Mouse (Mus musculus): ENCODE measurements around the gene Dnmt3a.

Dnmt3a gene

DNA sequence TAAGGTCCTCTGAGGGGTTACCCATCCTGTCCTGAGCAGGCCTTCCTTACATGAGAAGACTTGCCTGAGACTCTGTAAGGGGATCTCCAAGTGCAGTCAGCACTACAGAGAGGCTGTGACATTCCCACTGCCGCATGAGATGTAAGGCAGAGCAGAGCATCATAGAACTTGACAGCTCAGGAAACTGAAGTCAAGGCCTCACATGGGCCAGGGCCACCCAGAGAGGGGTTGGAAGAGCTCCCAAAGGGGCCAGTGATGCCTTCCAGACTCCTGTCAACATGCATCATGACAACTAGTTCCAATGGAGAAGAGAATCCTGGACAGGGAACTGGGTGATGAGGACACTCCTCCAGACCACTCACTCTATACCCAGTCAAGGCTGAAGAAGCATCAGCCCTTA is 18.3 kb upstream of the Dnmt3a start:
- no peak for DNase-seq

- DNase-seq: peak; percentile 32 to 36
Observed at GRCm38 (mm10) chr12:3788421-3789051, 17.3 kb upstream of the Dnmt3a start.

DNA sequence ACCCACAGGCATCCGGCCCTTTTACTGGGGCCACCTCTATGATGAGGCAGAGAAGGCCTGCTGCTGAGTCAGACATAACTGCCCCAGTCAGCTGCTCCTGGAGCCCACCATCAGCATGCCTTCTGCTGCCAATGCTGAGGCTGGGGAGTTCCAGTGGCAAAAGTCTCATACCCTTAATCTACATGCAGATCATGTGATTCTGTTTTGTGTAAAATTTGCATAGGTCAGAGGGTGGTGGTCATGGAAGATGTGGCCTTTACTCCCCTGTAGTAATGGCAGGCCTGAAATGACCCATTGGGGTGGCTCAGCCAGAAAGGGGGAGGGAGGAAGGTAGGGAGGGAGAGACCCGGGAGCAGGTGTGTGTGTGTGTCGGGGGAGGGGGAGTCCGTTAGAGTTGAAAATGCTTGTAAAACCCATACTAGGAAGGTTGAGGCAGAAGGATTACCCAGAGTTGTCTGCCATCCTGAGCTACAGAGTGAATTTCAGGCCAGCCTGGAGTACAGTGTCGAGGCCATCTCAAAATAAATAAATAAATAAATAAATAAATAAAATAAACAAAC is 16.1 kb upstream of the Dnmt3a start:
- no peak for DNase-seq

GRCm38 (mm10) chr12:3791257-3791656 is 14.6 kb upstream of the Dnmt3a start:
- DNase-seq: no peak

- DNase-seq: peak; percentile 97
Observed at GRCm38 (mm10) chr12:3791732-3792131, 14.1 kb upstream of the Dnmt3a start.

GRCm38 (mm10) chr12:3792248-3792647 is 13.6 kb upstream of the Dnmt3a start:
- no peak for DNase-seq

DNA sequence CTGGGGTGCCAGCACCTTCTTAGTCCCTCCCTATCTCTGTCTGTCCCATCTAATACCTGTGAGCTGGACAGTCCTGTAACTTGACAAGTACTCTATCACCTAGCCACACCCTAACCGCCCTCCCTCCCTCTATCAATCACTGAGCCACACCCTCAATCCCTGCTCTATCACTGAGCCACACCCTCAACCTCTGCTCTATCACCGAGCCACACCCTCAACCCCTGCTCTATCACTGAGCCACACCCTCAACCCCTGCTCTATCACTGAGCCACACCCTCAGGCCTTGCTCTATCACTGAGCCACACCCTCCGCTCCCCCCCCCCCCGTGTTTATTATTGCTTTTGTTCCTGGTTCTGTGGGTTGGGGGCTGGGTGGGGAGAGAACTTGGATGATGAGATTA is 10.2 kb upstream of the Dnmt3a start:
- DNase-seq: no peak

DNA sequence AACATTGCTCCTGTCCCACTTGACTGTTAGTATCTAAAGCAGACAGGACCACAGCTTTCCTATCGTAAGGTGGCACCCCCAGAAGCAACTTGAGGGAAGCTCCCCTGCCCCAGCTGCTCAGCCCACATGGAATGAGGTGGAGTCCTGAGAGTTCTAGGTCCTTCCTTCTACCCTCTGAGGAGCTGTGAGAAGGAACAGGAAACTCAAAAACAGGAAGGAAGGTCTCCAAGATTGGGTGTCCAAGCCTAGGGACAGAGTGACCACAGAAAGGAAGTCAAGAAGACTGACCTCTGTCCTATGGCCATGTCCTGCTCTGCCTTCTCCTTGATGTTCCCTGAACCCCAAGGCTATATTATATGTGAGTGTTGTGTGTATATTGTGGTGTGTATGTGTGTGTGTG is 6.3 kb upstream of the Dnmt3a start:
- DNase-seq: no peak

- peak; percentile 85 to 93 for DNase-seq
Observed at GRCm38 (mm10) chr12:3806271-3806684, 471 bp downstream of the Dnmt3a start.

DNA sequence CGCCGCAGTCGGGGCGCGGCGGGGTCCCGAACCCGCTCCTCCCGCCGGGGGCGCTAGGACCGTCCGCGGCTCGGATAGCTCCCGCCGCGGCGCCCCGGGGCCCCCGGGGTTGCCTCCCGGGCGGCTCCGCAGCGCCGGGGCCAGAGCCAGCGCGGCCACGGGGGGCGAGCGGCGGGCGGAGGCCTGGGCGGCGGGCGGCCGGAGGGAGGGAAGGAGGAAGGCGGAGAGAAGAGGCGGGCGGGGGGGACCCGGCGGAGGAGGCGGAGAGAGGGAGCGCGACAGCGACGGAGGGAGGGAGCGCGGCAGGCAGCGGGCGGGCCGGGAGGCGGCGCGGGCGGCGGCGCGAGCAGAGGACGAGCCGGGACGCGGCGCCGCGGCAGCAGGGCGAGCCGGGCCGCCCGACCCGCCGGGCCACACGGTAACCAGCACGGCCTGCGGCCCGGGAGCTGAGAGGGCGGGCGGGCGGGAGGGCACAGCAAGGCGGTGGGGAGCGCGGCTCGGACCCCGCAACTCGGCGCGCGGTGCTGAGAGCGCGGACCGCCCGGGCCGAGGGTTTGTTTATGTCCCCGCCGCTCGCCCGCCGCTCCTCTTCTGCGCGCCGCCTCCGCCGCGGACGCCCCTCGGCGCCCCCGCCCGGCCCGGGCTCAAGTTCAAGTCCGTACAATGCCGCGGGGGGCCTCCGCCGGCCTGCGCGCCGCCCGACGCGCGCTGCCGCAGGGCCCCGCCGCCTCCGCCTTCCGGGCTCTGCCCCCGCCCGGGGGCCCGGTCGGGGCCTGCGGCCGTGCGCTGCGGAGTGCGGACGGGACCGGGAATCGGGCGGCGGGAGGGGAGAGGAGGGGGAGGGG is 1.1 kb downstream of the Dnmt3a start:
- DNase-seq: peak; percentile 85 to 90

GRCm38 (mm10) chr12:3807548-3808395 is 2.0 kb downstream of the Dnmt3a start:
- DNase-seq: peak; percentile 67 to 86

- peak; percentile 77 to 80 for DNase-seq
Observed at GRCm38 (mm10) chr12:3808396-3808981, 2.7 kb downstream of the Dnmt3a start.

- no peak for DNase-seq
Observed at GRCm38 (mm10) chr12:3809520-3810180, 3.8 kb downstream of the Dnmt3a start.

GRCm38 (mm10) chr12:3810455-3810854 is 4.6 kb downstream of the Dnmt3a start:
- no peak for DNase-seq

DNA sequence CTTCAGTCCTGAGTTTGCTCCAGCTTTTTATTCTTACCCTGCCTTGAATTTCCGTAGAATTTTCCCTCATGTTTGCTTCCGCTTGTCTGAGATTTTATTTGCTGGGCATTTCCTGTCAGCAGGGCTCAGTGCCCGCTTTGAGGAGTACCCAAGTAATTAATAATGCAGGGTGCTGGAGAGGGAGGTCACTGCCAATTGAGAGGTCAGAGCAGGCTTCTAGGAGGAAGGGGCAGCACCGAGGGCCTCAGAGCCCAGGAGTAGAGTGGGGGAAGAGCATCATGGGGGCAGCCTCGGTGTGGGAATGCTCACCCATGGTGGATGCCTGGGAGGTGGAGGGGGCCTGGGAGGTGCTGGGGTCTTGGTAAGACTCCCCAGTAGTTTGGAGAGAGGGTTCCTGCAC is 5.8 kb downstream of the Dnmt3a start:
- DNase-seq: peak; percentile 47

DNA sequence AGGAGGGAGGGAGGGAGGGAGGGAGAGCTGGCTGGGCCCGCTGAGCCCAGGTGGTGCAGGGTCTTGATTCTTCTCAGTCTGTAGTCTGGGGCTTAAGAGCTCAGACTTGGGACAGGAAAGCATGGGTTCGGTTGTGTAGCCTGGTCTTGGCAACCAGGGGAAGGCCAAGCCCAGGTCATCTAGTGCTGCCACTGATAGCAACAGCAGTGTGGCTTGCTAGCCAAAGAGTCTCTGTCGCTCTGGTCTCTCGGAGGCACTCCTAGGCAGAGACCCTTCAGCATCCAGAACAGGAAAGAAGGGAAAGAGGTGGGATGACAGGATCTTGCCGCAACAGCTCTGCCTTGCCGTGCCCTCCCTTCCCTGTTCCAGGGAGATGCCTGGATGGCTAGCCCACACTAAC is 6.4 kb downstream of the Dnmt3a start:
- no peak for DNase-seq

GRCm38 (mm10) chr12:3813138-3813537 is 7.3 kb downstream of the Dnmt3a start:
- no peak for DNase-seq

GRCm38 (mm10) chr12:3815386-3815785 is 9.6 kb downstream of the Dnmt3a start:
- DNase-seq: no peak

DNA sequence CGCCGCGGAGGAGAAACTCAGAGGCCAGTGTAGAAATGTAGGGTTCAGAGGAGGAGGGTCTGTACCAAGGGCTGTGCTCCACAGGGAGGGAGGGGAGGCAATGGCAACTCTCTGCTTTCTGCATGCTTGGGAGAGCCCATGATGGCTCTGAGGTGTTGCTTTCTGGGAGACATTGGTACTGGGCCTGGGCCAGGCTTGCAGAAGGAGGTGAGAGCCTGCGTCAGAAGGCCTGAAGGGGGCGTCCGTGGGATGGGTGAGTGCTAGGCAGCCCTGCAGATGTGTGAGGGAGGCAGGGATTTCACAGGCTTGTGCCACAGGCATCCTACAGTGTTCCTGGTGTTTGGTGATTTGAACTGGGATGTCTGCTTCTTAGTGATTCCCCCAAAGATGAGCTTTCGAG is 11.2 kb downstream of the Dnmt3a start:
- DNase-seq: peak in 1 of 2 experiments; percentile 42

GRCm38 (mm10) chr12:3817566-3817965 is 11.8 kb downstream of the Dnmt3a start:
- DNase-seq: peak; percentile 80 to 85

GRCm38 (mm10) chr12:3819899-3820298 is 14.1 kb downstream of the Dnmt3a start:
- DNase-seq: no peak

DNA sequence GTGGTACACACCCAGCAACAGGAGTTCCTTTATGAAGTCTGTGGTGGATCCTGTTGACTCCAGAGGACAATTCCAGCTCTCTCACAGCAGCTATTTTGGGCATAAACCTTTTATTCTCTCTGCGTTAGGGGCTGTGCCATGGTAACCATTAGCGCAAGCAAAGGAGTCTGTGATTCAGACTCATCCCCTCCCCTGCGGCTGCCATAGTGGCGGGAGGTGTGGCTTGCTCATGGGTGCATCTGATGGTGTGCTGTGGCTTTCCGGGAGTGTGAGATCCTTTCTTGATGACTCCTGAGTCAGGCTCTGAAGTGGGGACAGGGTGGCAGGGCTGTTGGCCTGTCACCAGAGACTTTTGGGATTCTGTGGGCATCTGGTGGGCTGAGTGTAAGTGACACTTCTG is 17.6 kb downstream of the Dnmt3a start:
- DNase-seq: no peak
